Mouse (Mus musculus) cerebellum, adult 2 months (tissue): ENCODE data around the gene Prkce.

Experiments
- CTCF ChIP-seq: fragments of 200-500 bp; IDR thresholded peaks from 2 replicates; pipeline ENCODE4 v1.5.1; 2011; ENCODE audit warnings: low read depth, mild to moderate bottlenecking, control low read depth, low read length, moderate library complexity, borderline replicate concordance; ENCODE audit not compliant: insufficient read depth
- POLR2A ChIP-seq: fragments of 200-500 bp; IDR thresholded peaks from 2 replicates; pipeline ENCODE4 v1.6.1; 2011; ENCODE audit warnings: low read length, control low read depth, borderline replicate concordance; ENCODE audit not compliant: insufficient read depth

GRCm38 (mm10) chr17:86276381-86276780 lies 108.8 kb downstream of the Prkce start:
- TF ChIP-seq POLR2A (no peak), CTCF (no peak)
